Mouse (Mus musculus) megakaryocyte-erythroid progenitor cell, adult 5-6 weeks (primary cell): Measurements from ENCODE around the gene Tril. TPM values are rescaled to one million over a fixed set of nuclear protein-coding genes. Genes with fewer than 3 reads are reported as not detected.

Source experiments
- ATAC-seq: replicated peaks from 2 replicates; pipeline ENCODE4 v1.8.0; 2016; ENCODE audit warnings: mild to moderate bottlenecking, inconsistent platforms; ENCODE audit not compliant: severe bottlenecking, poor library complexity, low FRiP score, low TSS enrichment
- total RNA-seq, 2 experiments: library from RNA; stranded (forward) in 1 of 2; stranded (reverse) in 1 of 2; fragments of 200-1000, 215-1000 nt in 1 of 2; fragments of >200 nt in 1 of 2; fragmentation: Nextera tagmentation in 1 of 2; gene quantifications; 2 replicates each; pipeline ENCODE4 v1.2.3; 2014 to 2017

Gene Tril
- not detected in 2 replicates for total RNA-seq (2014; fragmentation: Nextera tagmentation)
- total RNA-seq (2017) = not detected in 2 replicates

GRCm38 (mm10) chr6:53820486-53820985, at the start of gene Tril:
TSS of gene Tril (minus strand) at chr6:53820830.
- ATAC-seq = no peak

DNA sequence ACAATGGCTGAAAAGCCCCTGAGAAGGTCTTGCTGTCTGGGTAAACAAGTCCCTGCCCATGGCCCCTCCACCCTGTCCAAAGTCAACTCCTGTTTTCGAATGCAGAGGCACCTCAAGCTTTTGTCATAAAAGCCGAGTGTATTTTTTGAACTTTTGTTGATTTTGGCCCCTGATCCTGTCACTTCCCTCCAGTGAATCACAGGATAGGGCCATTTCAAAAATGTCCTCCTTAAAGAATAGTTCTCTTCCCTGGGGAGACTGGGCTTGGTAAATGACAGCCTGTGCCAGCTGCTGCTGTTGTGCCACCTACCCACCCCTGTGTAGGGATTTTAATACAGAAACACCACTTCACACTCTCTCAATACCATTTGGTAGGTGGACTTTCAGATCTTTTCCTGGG, 42.4 kb upstream of the Tril start:
- ATAC-seq = no peak

- ATAC-seq = no peak
These were observed 38.5 kb upstream of the Tril start for GRCm38 (mm10) chr6:53859106-53859505.

DNA sequence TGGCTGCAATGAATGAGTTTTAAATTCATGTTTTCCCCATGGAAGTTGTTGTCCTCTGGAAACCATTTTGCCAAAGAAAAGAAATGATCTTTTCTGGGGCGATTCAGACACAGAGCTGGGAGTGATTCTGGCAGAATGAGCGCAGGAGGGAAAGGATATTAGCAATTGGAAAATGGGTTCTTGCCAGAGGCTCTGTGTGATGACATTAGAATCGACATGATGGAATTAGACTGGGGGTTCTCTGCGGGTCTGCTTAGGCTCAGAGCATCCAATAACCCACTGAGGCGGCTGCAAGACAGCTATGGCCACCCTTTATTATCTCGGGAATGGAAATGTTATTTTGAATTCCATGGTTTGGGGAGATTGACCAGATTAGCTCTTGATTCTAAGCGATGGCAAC, 37.2 kb upstream of the Tril start:
- ATAC-seq = no peak

- no peak for ATAC-seq
These were observed 36.1 kb upstream of the Tril start for GRCm38 (mm10) chr6:53856775-53857174.

DNA sequence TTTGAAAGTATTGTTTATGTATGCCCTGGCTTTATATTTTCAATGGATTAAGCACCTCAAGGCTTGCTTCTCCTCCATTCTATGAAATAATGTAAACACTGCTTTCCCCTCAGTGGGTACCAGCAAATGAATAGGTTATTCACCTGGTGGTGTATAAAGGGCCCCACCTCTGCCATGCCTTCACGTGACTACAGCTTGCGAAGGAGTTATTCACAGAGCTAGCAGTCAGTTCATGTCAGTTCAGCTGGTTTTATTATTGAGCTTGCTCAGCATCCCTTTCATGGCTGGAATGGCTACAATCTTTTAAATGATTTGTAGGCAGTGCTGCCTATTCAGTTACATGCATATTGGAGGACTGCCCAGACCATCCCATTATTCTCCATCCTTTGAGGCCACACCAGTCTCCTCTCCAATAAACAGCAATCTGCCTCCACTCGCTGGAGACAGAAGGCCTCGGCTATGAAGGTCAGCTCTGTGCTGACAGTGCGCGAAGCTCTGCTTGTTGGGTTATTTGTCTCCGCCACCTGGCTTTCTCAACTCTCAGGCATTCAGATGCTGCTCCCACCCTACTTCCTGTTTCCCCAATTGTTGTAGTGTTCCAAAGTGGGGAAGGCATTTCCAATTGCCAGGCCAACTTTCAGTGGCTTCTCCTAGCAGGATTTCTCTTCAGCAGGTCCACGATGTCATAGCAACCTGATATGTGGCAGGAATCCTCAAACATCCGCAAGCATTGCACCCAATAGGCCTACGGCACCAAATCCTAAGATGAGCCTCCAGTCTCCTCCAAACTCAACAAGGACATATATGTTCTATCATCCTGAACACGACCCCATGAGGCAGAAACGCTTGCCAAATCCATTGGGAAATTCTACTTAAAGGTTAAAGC, 34.6 kb upstream of the Tril start:
- ATAC-seq = no peak

DNA sequence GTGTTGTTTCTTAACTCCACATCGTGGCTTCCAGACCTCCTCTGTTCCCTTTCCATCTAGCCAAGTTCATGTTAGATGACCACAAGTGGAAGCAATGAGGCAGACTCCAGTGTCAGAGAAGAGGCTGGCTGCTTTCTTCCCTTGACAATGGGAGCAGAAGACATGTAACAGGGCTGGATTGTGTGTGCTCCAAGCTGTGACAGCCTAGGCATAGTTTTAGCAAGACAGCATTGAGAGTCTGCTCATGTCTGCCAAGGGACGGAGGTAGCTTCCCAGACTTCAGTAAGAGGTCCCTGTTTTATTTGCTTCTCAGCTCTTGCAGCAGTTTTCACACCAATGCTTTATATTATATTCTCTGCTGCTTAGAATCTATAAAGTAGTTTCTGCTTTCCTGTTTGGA, 33.6 kb upstream of the Tril start:
- ATAC-seq = no peak

GRCm38 (mm10) chr6:53853546-53853945, 32.9 kb upstream of the Tril start:
- no peak for ATAC-seq

- ATAC-seq = no peak
These were observed 24.0 kb upstream of the Tril start for GRCm38 (mm10) chr6:53844626-53845025.

DNA sequence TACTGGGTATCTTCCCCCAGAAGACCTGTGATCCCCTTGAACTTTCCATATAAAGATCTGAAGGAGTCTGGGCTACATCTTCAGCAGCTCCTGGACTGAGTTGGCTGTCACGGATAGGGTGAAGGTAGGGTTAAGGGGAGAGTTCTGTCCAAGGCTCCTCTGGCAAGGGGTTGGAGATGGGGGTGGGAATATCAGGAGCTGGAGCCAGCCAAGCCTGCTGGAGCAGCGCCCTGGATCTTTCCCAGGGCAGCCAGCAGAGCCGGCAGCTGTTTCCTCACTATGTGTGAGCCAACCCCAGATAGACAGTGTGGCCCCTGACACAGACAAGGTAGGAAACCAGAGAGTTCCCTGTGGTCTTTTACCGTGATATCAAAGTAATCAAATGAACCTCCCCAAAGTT, 4.6 kb upstream of the Tril start:
- ATAC-seq = no peak

GRCm38 (mm10) chr6:53821041-53821501, 441 bp upstream of the Tril start:
- ATAC-seq = no peak

DNA sequence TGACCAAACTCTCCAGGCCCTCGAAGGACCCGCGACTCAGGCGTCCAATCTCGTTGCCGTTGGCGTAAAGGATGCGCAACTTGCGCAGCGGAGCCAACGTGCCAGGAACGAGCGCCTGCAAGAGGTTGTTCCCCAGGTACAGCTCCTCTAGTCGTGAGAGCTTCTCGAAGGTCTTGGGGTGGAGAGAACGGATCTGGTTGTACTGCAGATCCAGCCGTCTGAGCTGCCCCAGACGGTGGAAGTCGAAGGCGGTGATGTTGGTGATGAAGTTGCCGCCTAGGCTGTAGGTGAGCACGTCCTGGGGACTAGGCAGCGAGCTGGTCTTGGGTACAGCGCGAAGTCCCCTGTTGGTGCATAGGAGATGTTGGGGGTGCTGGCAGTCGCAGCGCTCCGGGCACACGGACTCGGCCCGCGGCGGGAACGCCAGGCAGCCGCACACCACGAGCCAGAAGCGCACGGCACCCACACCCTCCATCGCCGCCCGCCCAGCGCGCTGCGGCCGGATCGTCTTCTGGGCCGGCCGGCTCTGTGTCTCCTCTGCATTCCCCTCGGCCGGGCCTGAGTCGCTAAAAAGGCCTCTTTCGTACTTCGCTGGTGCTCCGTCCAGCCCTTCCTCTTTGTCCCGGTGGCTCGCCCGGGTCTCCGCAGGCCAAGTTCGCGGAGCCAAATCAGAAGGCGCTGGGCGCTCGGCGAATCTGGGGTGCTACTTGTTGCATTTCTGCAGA, 707 bp downstream of the Tril start:
- ATAC-seq = no peak

GRCm38 (mm10) chr6:53818732-53819661, 1.6 kb downstream of the Tril start:
- ATAC-seq = peak; percentile 58; the same call in 1 of the 2 replicates

GRCm38 (mm10) chr6:53818264-53818731, 2.3 kb downstream of the Tril start:
- ATAC-seq = peak; percentile 63

DNA sequence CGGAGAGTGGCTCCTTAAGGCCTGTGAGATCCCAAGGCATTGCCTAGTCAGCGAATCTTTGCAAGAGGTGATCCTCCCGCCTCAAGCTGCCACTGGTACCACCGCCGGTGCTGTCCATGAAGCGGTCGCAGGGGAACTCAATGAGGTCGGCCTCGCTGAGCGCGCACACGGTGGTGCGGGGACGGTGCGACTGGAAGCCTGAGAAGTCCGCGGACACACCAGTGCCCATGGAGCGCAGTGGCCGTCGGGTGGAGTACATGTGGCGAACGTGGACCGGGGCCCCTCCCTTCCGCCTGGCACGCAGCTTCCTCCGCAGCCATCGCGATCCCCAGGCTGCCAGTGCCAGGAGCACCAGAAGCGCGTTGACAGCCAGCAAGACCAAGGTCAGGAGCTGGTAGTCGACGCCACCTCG, 2.9 kb downstream of the Tril start:
- no peak for ATAC-seq

GRCm38 (mm10) chr6:53816661-53817060, 4.0 kb downstream of the Tril start:
- no peak for ATAC-seq

DNA sequence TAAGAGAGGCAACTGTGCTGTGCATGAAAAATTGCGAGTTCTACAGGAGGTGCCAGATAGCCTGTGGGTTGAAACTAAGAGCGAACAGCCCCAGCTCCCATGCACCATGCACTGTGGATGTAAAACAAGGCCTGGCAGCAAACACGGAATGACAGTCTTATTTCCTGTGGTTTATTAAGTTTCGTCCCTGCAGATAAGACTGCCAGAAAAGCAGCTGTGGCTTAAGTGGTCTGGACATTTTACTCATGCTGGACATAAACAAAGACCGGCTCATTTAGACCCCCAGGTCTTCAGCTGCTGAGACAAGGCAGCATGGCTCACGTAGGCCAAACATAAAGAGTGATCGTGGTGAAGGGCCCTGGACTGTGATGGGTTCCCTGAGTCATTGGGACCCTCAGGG, 4.9 kb downstream of the Tril start:
- no peak for ATAC-seq

- no peak for ATAC-seq
These were observed 6.4 kb downstream of the Tril start for GRCm38 (mm10) chr6:53814214-53814613.

DNA sequence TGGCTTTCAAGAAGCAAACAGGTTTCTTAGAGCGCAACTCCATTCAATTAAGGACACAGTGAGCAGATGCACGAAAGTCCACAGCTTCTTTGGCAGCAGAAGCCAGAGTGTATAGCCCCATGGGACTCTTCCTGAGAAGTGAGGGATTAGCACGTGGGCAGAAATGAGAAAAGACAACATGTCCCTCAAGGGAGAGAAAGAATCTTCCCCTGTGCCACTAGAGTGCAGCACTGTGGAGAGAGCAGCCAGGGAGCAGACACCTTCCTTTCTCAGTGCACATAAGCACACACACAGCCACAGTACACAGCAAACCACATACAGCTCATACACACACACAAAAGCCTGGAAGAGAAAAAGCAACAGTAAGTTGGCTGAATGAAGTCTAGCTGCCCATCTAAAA, 8.4 kb downstream of the Tril start:
- ATAC-seq = no peak
